Mouse (Mus musculus): ENCODE measurements at regions not wholly inside any gene's neighbourhood (a gene's known extent, or its start where the extent isn't known, plus 50 kb on each side); places are given as distances from the start of the nearest gene placed in this dataset.

- Histone ChIP-seq H3K27ac (ENCODE audit: low read length) (no peak overlapping the region), H3K9me3 (ENCODE audit: low read length) (no peaks in the 10 kb centered on the region), H3K9ac (replicated peaks; ENCODE audit: low read depth) (no peak overlapping the region), H3K27me3 (replicated peaks; ENCODE audit: insufficient read depth, low read length) (no peaks in the 10 kb centered on the region), H3K4me1 (ENCODE audit: insufficient read depth, low read depth, low read length) (no peaks in the 10 kb centered on the region), H3K36me3 (ENCODE audit: insufficient read depth, low read length) (no peaks in the 10 kb centered on the region), H3K4me2 (replicated peaks; ENCODE audit: low read depth, low read length) (no peak overlapping the region), H3K4me3 (ENCODE audit: low read depth, low read length) (no peak overlapping the region)
- peak; percentile 33 for DNase-seq (ENCODE audit: low spot score)
- TF ChIP-seq EP300 (IDR thresholded peaks at IDR 0.05), result peak; percentile 95
- no peak for TF ChIP-seq CTCF (IDR thresholded peaks at IDR 0.05)
- ATAC-seq, result peak; percentile 64
- WGBS, result 50% methylated on average over 8 of the region's 8 CpGs
Observed at GRCm38 (mm10) chr3:135767211-135767927, 57.7 kb upstream of the Slc39a8 start.

GRCm38 (mm10) chr3:135757888-135758287 is 66.5 kb upstream of the Nfkb1 start:
- 50% methylated on average over 1 of the region's 1 CpGs for WGBS
- H3K36me3 ChIP-seq (ENCODE audit: insufficient read depth, low read length), result no peaks in the 10 kb centered on the region
- H3K9me3 ChIP-seq (ENCODE audit: low read length), result no peaks in the 10 kb centered on the region
- ATAC-seq, result no peak
- no peak for DNase-seq (ENCODE audit: low spot score)
- TF ChIP-seq CTCF (IDR thresholded peaks at IDR 0.05) (no peak), EP300 (IDR thresholded peaks at IDR 0.05) (no peak)
- H3K27ac ChIP-seq (ENCODE audit: low read length), result no peak overlapping the region
- no peak overlapping the region for H3K4me2 ChIP-seq (replicated peaks; ENCODE audit: low read depth, low read length)
- H3K27me3 ChIP-seq (replicated peaks; ENCODE audit: insufficient read depth, low read length), result no peaks in the 10 kb centered on the region
- no peak overlapping the region for H3K9ac ChIP-seq (replicated peaks; ENCODE audit: low read depth)
- no peak overlapping the region for H3K4me3 ChIP-seq (ENCODE audit: low read depth, low read length)
- no peaks in the 10 kb centered on the region for H3K4me1 ChIP-seq (ENCODE audit: insufficient read depth, low read depth, low read length)

GRCm38 (mm10) chr3:135756811-135757210 is 65.5 kb upstream of the Nfkb1 start:
- H3K27ac ChIP-seq (ENCODE audit: low read length), result 0 out of 2 replicates have a peak overlapping the region, but pooled peaks have one; percentile 5
- no peaks in the 10 kb centered on the region for H3K27me3 ChIP-seq (replicated peaks; ENCODE audit: insufficient read depth, low read length)
- H3K9me3 ChIP-seq (ENCODE audit: low read length), result no peaks in the 10 kb centered on the region
- no peaks in the 10 kb centered on the region for H3K36me3 ChIP-seq (ENCODE audit: insufficient read depth, low read length)
- H3K4me1 ChIP-seq (ENCODE audit: insufficient read depth, low read depth, low read length), result no peaks in the 10 kb centered on the region
- no peak for ATAC-seq
- no peak overlapping the region for H3K4me2 ChIP-seq (replicated peaks; ENCODE audit: low read depth, low read length)
- no peak overlapping the region for H3K9ac ChIP-seq (replicated peaks; ENCODE audit: low read depth)
- TF ChIP-seq CTCF (IDR thresholded peaks at IDR 0.05), result no peak
- TF ChIP-seq EP300 (IDR thresholded peaks at IDR 0.05), result 0 out of 2 replicates have a peak, but pooled peaks have one; percentile 17
- no peak for DNase-seq (ENCODE audit: low spot score)
- no peak overlapping the region for H3K4me3 ChIP-seq (ENCODE audit: low read depth, low read length)
- 32% methylated on average over 2 of the region's 2 CpGs for WGBS

DNA sequence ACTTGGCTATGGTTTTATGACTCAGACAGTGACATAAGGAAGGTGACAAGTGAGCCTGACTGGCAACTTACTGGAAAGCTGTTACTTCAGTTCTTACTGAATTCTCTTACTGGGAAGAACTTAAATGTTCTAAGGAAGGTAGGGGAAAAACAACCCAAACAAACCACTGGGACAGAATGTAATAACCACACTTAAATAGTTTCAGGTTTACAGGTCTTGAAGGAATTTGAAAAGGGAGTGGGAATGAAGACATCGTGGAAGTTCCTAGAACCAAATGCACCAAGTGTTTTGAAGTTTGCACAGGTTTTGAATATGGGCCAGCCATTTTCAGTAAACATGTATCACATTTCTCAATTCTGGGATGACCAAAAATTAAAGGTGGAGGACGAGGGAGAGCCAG is 59.4 kb upstream of the Nfkb1 start:
- ATAC-seq (no peak), DNase-seq (ENCODE audit: low spot score) (no peak)
- TF ChIP-seq EP300 (IDR thresholded peaks at IDR 0.05) (peak; percentile 92), CTCF (IDR thresholded peaks at IDR 0.05) (no peak)
- Histone ChIP-seq H3K9me3 (ENCODE audit: low read length) (no peaks in the 10 kb centered on the region), H3K4me3 (ENCODE audit: low read depth, low read length) (no peak overlapping the region), H3K4me2 (replicated peaks; ENCODE audit: low read depth, low read length) (no peak overlapping the region), H3K36me3 (ENCODE audit: insufficient read depth, low read length) (no peaks in the 10 kb centered on the region), H3K4me1 (ENCODE audit: insufficient read depth, low read depth, low read length) (no peaks in the 10 kb centered on the region), H3K9ac (replicated peaks; ENCODE audit: low read depth) (no peak overlapping the region), H3K27me3 (replicated peaks; ENCODE audit: insufficient read depth, low read length) (no peaks in the 10 kb centered on the region), H3K27ac (ENCODE audit: low read length) (no peak overlapping the region)
- WGBS, result 55% methylated on average over 2 of the region's 2 CpGs

DNA sequence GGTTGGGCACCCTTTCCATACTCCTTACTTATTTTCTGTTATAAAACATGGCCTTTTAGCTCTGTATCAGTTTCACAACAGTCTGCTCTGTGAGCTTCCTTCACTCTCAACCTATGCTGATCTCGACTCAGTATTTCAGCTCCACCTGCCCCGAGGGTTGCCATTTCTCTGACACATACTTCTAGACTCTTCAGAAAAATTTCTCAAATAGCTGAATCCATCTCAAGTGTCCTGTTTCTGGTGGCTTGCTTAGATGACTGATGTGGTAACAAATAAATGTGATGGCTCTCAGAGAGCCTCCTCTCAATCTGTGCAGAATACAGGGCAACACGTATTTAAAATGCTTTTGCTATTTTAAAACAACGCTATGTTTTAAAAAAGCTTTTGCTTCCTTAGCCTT is 54.1 kb upstream of the Nfkb1 start:
- no peak overlapping the region for H3K4me2 ChIP-seq (replicated peaks; ENCODE audit: low read depth, low read length)
- H3K9ac ChIP-seq (replicated peaks; ENCODE audit: low read depth), result no peak overlapping the region
- TF ChIP-seq EP300 (IDR thresholded peaks at IDR 0.05), result peak; percentile 85
- TF ChIP-seq CTCF (IDR thresholded peaks at IDR 0.05), result no peak
- no peak overlapping the region for H3K27ac ChIP-seq (ENCODE audit: low read length)
- no peaks in the 10 kb centered on the region for H3K27me3 ChIP-seq (replicated peaks; ENCODE audit: insufficient read depth, low read length)
- ATAC-seq, result peak; percentile 71
- no peak overlapping the region for H3K4me3 ChIP-seq (ENCODE audit: low read depth, low read length)
- no peaks in the 10 kb centered on the region for H3K9me3 ChIP-seq (ENCODE audit: low read length)
- H3K36me3 ChIP-seq (ENCODE audit: insufficient read depth, low read length), result no peaks in the 10 kb centered on the region
- H3K4me1 ChIP-seq (ENCODE audit: insufficient read depth, low read depth, low read length), result no peaks in the 10 kb centered on the region
- 62% methylated on average over 4 of the region's 4 CpGs for WGBS
- peak; percentile 33 for DNase-seq (ENCODE audit: low spot score)
